Mouse (Mus musculus): ENCODE measurements around the gene Pxn.

DNA sequence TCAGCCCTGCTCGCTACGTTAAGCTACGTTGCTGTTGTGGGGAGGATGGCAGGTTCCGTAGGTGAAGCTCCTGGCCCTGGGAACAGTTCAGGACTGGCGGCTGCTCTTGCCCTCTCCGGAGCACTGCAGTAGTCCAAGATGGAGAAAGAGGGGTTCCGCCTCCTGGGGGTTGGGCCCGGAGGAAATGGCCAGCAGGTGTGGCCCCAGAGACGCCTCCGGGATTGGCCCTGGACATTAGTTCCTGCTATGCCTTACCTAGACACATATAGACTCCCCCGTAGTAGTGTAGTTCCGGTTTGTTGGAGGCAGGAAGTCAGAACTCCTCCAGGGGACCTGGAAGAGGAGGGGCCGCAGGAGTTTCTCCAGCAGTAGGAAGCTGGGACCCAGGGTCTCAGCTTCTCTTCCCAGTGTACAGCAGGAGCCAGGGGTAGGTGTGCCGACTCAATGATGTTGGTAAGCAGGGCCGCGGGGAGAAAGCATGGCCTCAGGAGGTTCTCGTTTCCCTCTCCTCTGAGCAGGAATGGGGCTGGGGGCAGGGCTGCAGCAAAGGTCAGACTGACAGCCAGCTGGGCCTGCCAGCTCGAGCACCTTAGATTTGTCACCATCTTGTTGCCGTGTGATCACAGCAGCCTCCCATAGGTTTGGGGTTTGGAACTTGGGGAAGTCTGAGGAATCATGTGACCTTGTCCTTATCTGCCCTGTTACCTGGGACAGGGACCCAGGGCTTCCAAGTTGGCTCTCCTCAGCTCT, 36.3 kb downstream of the Pxn start:
- TF ChIP-seq ZNF384 (IDR thresholded peaks at IDR 0.05; ENCODE audit: low read depth, low read length) (no peak), MAFK (IDR thresholded peaks at IDR 0.05; ENCODE audit: insufficient read depth, low read depth, low read length) (no peak)
